Mouse (Mus musculus) liver, postnatal 0 days (tissue): ENCODE results near the gene Cep104.

Source experiments
- CTCF ChIP-seq: sonication (generic); IDR thresholded peaks from 2 replicates; pipeline ENCODE4 v1.5.1; 2016; ENCODE audit warnings: antibody characterized with exemption, low read depth
- EP300 ChIP-seq: IDR thresholded peaks from 2 replicates; pipeline ENCODE4 v1.6.1; 2016; ENCODE audit warnings: antibody characterized with exemption, low read depth, mild to moderate bottlenecking

- TF ChIP-seq CTCF (no peak), EP300 (no peak)
Observed at GRCm38 (mm10) chr4:154051401-154051800, 76.4 kb downstream of the Cep104 start.
